Mouse (Mus musculus) embryo, embryonic 10 days (tissue): ENCODE measurements at regions not wholly inside any gene's neighbourhood (a gene's known extent, or its start where the extent isn't known, plus 50 kb on each side); places are given as distances from the start of the nearest gene placed in this dataset.

ENCODE experiments used
- DNase-seq: peaks from one replicate; pipeline ENCODE4 v3.0.0-alpha.2; 2015; ENCODE audit warnings: low spot score

DNA sequence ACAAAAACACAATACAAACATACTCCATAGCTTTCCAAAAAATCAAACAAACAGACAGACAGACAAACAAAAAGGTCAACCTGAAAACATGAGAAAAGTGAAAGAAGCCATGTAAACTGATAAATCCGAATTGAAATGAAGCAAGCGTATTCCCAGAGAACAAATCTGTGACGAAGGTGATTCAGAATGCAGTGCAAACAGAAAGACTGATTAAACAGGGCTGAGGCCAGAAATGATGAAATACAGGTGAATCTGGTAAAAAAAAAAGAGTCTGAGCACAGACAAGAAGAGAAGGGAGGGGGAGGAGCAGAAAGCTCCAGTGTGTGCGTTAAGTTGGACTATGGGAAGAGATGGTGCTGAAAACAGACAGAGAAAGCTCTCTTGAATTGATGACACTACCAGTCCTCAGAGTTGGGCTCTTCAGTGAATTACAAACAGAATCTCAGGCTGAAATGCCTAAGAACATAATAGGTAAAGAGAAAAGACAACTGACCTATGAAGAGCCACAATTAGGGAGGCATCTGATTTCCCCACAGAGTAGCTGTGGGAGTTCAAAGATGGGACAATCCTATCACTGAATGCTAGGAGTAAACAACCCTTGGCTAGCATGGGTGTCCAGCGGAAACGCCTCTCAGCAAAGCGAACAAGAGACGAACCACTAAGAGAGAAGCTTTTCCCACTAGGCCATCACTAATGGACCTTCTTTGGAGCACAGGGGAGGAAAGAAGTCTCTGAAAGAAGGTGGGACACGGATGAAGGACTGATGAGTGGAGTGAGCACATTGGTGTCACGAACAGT is 140.3 kb upstream of the Runx1 start:
- DNase-seq, result no peak

DNA sequence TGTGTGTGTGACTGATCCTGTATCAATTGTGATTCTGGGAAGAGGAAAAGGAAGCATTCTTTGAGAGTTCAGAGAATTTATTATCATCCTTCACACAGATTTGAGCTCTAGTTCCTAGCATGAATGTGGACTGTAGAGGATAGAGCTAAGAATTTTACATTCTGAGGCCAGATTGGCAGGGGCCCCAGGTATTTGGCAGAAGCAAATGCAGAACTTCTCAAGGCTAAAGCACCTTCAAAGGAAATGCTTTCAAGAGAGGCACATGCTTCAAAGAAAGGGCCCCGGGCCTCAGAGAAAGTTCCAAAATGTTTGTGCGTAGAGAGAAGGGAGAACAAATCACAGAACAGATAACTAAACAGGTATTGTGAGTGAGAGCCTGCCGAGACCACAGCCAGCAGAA is 139.7 kb upstream of the Runx1 start:
- no peak for DNase-seq

DNA sequence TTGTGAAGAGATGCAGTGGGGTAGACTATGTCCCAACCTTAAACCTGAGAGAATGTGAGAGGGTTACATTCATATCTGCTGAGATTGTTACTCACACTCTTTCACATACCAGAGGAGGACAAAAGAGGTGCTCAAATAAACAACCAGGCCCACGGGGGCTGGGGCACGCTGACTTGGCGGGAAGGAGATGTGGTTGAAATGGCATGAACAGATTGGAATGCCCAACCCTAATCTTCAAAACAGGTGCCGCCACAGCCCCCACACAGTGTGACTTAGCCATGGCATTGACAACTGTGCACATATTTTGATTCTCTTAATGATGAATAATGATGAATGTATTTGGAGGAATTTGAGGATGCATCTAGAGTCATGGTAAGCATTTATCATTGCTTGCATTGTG is 137.6 kb upstream of the Runx1 start:
- no peak for DNase-seq

DNA sequence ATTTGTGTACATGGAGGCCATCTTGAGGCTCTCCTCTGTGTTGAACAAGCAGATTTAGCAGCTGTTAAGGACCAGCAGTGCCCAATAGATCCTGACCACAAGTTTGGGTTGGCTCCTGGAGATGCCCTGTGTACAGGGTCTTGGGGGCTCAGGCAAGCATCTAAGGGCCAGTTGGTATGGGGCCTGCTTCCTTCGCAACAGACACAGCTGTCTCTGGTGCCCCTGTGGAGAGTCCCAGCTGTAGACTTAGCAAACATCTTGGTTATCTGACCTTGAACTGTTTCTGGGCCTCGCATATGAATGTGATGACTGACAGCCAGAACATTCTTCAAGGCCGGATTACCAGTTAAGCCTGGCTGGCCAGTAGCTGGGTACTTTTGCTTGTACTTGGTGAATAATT is 135.4 kb upstream of the Runx1 start:
- no peak for DNase-seq

DNA sequence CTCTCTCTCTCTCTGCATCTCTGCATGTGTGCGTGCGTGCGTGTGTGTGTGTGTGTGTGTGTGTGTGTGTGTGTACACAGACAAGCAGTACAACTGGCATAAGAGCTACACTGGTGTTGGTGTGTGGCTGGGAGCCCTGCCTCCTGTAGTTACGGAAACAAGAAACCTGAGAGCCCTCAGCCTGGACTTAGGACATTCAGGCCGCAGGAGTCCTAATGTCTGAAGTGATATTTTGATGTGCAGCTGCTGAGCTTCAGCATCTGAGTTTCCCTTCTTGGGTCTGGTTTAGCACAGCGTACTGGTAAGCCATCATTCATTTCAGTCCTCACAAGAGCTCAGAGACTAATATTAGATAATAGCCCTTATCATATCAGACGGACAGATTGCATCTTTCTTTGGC is 134.8 kb upstream of the Runx1 start:
- DNase-seq, result no peak

DNA sequence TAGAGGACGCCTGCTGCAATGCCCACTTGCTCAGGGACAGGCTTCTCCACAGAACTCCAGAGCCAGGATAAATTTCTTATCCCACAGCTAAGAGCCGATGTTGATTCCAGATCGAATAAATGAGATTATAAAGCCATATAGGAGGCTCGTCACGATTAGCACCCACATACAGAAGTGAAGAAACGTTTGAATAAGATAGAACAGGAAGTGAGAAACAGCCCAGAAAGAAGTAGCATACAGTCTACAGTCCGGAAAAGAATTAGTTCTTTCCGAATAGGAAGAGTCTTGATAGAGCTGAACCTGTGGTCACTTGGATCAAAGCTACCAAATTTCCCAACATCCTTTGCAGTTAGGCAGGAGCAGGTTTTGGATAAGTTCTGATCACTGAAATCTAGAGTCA is 133.0 kb upstream of the Runx1 start:
- DNase-seq, result no peak

DNA sequence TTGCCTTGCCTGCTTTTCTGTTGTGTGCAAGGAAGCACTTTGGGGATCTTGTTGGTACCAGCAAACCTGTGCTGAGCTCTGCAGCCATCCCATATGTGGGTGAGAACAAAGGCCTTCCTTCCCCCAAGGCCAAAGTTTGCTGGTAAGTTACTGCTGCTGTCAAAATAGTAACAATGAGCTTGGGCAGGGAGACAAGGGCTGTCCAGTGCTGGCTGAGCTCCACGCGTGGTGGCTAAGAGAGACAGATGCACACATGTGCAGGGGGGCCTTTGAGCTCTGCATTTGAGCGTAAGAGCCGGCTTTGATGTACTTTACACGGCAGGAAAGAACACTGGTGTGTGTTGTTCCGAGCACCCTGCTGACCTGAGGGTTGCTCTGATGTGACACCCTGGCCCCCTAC is 132.2 kb upstream of the Runx1 start:
- DNase-seq, result no peak

DNA sequence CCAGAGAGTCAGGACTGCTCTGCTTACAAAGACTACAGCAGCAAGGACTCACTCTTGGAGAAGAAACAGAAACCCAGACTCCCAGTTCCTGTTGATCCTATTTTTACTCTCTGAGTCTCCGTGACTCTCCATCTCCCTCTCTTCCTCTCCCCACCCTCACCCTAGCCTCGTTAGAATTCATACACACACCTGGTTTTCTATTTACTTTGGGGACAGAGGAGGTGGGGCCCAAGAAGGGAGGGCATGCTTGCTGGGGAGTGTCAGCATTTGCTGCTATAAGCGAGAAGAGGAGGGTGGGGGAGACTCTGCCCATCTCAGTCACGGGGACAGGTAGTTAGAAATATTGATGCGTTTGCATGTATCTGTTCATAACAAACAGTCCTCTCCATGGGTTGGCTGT is 129.6 kb upstream of the Runx1 start:
- no peak for DNase-seq

DNA sequence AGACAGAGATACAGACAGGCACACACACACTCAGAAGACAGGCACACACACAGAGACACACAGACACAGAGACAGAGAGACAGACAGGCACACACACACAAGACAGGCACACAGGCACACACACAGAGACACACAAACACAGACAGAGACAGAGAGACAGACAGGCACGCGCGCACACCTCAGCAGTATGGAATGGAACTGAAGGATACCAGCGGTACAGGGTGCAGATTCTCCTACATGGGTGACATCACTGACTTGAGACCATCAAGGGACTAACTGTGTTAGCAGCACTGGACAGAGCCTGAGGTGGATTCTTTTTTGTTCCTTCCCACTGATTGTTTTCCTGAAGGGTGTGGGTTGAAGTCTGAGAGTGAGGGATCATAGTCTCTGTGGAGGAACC is 129.1 kb upstream of the Runx1 start:
- no peak for DNase-seq

DNA sequence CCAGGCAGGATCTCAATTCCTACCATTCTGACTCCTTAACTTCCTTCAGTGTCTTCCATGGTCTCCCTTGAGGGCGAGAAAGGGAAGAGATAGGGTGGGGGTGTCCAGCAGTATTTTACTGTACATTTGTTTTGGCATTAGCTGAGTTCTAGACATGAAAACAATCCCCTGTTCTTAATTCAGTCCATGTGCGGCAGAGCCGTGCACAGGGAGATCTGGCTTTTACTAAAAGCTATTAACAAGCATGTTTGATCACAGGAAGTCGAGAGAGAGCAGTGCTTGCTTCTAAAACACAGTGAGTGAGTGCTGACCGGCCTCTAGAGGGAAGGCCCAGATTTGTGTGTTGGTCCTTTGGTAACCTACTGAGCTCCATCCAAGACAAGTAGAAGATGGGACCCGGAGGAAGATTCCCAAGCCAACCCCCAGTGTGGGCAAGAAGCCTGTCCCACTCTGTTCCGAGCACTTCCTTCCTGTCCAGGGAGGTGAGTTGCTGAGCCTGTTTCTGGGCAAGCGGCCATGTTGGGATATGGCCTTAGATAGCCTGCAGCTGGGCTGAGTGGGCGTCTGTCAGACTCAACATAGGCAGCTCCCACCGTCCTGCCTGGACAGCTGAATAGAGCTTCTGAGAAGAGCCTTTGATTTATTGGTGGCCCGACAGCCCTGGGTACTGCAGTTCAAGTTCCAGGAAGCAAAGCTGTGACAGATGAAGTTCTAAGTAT is 128.1 kb upstream of the Runx1 start:
- peak; percentile 57 for DNase-seq

DNA sequence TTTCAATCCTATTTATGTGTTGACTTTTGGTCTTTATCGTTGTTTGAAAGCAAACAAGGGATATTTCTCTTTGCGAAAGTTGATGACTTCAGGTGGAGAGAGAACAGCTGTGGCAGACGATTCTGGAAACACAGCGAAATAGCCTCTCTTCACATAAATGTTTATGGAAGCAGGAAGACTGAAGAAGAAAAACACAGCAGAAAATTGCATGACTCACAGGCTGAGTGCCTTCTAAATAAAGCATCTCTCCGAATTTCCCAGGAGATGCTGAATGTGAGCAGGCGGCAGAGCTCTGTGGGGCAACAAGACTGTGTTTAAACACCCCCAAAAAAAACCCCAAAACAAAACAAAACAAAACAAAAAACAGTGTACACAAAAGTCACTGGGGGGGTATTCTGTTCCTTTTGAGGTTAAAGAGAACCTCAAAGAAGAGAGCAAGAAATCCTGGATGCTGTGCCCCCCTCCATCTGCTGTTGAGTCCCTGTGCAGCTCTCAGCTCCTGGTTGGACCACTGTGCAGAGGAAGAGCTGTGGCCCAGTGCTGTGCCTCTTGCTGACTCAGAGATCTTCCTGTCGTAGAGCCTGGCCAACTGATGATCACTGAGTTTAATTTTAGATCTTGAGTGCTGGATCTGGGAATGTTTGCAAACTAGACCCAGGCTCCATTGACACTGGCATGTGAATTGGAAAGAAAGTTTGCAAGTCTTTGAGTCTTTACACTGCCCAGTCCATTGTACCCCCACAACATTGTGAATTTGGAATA is 126.6 kb upstream of the Runx1 start:
- no peak for DNase-seq

DNA sequence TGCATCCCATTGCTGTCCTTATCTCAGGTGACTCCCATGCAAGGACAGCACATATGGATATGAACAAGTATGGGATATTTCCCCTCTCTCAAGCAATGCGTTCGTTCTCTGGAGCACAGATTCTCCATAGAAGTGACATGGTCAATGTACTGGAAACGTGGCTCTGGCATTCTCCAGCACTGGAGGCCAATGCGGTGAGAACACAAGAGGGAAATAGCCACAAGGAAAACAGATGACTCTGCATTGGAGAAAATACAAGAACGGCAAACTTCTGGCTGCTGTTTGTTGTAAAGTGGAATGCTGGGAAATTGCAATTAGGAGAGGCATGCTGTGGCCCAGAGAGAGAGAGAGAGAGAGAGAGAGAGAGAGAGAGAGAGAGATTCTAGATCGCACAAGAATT is 125.6 kb upstream of the Runx1 start:
- no peak for DNase-seq

DNA sequence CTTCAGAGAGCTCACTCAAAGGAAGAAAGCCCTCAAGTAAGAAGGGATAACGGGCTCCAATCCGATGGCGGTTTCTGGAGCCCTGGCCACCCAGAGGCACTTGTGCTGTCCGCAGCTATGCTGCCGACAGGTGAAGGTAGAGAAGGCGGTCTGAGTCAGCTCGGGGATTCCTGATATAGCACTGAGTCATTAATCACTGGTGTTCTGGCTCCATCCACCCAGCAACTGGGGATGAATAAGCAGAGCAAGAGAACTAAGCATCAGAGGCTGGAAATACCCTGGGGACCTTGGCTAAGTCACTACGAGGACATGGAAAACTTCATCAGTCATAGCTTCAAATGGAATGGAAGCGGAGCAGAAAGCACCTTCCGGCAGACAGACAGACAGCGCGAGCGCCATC is 122.5 kb upstream of the Runx1 start:
- DNase-seq, result no peak

DNA sequence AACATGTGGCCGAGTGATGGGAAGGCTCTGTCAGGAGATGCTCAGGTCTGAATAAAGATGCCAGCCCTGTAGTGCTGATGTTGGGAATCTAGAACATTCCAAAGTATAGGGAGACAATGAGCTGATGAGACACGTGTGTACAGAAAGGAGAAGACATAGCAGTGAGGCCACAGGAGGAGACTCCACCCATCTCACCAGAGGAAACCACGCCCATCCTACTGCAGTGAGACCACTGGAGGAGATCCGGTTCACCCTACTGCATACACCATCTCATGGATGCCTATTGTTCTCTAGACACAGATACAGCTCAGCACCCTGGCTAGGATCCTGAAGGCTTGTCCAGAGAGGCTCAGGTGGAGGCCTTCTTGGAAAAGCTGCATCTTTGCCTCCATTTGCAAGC is 120.6 kb upstream of the Runx1 start:
- DNase-seq, result no peak

DNA sequence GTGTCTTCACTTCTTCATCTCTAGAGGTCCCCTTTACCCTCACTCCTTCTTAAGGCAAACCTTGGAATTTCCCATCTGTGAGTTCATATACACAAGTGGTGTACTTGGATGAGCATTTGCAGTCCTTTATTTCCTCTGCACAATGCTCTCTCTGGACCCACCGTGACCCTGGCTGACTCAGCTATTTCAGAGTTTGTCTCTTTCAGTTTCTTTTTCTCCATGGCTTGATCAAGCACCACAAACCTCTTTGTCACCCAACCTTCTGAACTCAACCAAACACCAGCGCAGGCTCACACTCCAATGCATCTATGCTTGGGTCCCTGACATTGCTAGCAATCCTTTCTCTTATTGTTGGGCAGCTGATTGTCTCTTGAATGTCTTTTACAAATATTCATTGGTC is 118.0 kb upstream of the Runx1 start:
- DNase-seq, result no peak

DNA sequence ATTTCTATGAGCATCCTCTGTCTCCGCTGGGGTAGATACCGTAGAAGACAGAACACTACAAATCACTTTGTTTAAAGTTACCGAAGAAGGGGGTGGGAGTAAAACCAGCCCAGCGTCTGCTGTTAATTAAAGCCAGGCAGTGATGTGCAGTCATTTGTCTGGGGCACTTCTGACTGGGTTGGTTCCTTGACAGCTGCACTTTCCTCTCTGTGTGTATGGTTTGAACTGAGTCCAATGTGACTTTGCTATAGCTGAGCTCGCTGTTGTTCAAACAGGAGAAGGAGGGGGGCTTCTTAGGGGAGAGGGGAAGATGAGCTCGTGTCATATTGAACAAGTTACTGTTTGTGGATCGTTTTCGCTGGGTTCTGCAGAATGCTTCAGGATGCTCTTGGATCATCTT is 113.7 kb upstream of the Runx1 start:
- peak; percentile 69 for DNase-seq

DNA sequence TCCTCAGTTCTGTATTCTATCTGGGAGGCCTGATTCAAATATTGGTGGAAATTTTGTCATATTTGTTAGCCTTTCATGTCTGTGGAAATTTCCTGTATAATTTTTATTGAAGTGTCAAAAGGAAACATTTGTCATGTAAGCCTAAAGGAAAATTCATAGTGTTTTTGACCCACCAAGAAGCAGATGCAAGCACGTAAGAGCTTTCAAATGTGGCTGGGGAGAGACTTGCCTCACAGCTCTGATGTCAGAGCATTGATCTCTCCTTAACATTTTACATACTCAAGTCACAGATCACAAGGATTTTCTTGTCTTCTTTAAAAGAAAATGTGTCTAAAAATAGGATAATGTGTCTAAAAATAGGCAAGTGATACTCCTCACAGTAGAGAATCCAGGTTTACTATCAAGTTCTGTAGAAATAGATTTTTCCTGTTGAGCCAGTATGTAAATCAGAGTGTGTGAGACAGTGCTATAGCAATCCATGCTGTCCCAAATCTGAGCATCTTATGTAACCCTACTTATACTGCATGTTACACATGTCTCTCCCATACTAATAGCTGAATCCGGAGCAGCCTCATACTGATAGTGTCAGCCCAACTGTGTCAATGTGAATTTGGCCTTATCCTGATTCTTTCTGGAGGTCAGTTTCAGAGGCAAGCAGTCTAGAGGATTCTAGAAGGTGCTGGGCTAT is 110.0 kb upstream of the Runx1 start:
- no peak for DNase-seq

DNA sequence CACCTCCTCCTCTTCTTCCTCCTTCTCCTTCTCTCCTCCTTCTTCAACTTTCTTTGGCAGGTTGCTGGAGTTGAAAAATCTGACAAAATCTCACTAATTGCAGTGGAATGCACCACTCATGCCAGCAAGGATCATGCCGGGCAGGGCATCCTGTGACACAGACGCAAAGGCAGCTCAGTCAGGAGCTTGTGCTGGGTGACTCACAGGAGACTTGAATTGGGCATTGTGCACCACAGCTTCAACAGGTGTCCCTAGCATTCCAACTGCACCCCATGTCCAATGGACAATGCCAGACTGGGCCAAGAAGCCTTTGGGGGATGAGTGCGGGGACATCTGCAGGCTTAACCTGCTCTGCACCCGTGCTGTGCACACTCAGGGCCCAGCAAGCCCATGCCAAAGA is 104.2 kb upstream of the Runx1 start:
- no peak for DNase-seq

DNA sequence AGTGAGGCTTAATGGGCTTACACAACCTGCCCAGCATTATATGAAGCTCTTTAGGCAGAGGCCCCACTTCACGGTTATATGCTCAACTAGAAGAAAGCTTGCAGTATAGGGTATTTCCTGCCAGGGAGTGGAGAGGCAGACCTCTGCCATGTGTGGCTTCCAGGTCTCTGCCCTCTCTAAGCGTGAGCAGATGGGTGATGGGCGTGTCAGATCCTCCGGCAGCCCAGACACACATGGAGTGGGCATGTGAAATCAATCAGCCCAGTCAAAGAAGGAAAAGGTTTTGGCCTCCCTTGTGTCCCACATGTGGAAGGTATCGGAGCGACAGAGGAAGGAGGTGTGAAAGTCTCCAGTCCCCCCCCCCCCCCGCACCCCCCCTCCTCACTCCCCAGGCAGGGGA is 102.3 kb upstream of the Runx1 start:
- peak; percentile 71 for DNase-seq

DNA sequence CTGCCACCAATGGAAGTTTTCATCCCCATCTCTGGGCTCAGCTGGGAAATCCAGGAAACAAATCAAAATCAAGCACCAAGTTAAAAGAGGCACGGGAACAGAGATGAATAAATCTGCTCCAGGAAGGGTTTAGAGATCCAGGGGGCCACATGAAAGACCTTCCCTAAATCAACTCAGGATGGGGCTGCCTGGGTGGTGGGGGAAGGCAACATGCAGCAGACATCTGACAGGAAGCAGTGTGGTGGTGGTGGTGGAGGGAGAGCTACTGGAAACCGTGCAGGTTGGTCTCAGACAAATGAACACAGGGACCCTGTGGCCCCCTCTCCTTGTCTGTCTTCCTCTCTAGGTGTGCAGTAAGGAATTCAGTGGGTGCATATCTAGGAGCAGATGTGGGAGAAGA is 101.7 kb upstream of the Runx1 start:
- peak; percentile 9 for DNase-seq

DNA sequence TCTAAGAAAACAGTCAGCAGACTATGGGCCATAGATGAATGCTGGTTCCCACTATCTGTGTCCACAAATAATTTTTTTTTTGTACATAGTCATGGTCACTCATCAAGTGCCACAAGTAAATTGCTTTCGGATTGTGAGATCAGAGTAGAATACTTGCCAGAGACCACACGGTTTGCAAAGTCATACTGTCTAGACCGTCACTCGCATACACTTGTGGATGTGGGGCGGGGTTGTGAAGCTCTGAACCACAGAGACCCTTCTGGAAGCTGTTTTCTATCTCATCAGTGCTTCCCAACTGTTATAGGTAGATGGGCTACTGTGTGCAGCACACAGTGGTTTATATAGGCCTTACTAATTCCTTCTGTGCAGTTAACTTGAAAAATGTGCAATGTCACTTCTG is 100.9 kb upstream of the Runx1 start:
- DNase-seq, result no peak

DNA sequence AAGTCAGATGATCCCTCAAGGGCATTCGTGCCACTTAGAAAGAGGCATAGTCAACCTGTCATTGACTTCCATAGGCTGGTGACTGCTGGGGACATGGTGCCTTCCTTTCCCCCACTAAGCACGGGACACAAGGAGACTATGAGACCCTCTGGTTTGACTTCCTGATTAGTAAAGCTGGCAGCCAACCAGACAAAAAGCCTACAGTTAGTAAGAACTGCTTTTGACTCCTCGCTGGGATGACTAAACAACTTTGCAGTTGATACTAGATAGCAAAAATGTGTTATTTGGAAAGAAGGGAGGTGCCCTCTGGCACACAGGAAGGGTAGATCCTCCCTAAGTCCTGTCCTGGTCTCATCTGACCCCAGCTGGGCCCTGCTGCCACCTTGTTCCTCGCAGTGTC is 95.0 kb upstream of the Runx1 start:
- no peak for DNase-seq

DNA sequence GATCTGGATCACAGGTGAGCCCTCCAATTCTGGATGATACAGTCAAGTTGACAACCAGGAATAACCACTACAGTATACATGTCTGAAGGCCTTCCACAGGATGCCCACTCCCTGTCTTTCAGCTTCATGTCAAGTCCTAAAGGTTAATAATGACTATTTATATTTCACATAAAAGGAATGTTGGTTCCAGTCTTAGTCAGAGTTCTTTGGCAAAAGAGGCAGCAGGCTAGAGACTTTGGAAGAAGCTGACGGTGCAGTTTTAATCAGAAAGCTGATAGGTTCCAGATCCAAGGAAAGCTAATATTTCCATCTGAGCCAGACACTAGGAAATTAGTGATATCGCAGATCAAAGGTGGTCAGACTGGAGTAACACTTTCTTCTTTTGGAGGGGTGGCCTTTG is 91.4 kb upstream of the Runx1 start:
- no peak for DNase-seq
